10 mouse cellular contexts compared by ENCODE assay signal in the genomic region with DNA sequence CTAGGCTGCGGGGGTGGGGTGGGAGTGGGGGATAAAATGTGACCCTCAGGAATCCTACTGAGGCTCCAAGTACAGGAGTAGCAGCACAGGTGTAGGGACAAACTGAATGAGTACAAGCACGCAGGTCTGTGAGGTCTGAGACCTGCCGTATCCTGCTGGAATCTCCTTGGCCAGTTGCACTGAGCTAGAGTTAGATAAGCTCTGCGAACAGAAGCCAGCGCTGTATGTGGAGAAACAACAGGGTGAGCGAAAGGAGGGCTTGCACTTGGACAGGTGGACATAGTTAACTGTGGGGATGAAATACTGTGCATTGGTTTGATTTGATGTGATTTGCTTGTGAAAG. TPM values are rescaled to one million over a fixed set of nuclear protein-coding genes. Genes with fewer than 3 reads are reported as not detected.
DNase-seq lines count a peak whose midpoint lies in the region; ATAC-seq and TF ChIP-seq lines count a peak whose summit lies in the region.
"Had no signal": no experiment of that assay in that cellular context is flagged by ENCODE, and none has a peak within 500 bp of the region (broad histone marks: within the 10 kb centered on the region; RNA-seq: fewer than 3 reads in every experiment).

No protein-coding gene starts in this region.

- DNase-seq in kidney, postnatal 0 days (ENCODE audit: low spot score) = peak; percentile 8
- no peak for DNase-seq in kidney, postnatal 14 days
- peak; percentile 63 for DNase-seq in embryo, embryonic 10.5 days (ENCODE audit: low spot score)
- DNase-seq in spleen, adult 18-20 months = no peak
- no peak for DNase-seq in cerebellum, adult 8-10 months

- H3K27ac ChIP-seq in kidney, postnatal 0 days = no peak overlapping the region
- H3K27ac ChIP-seq in forebrain, embryonic 15.5 days (replicated peaks) = peak overlapping the region; percentile 96
- H3K27ac ChIP-seq in midbrain, embryonic 12.5 days (replicated peaks) = peak overlapping the region; percentile 84

- peak overlapping the region; percentile 49; the same call in 1 of the 2 replicates for H3K9ac ChIP-seq in kidney, postnatal 0 days (ENCODE audit: low read depth, low read length)
- peak overlapping the region; percentile 93 for H3K9ac ChIP-seq in forebrain, embryonic 15.5 days (replicated peaks)
- H3K9ac ChIP-seq in midbrain, embryonic 12.5 days (replicated peaks) = peak overlapping the region; percentile 78

- TF ChIP-seq CTCF in kidney, postnatal 0 days (IDR thresholded peaks at IDR 0.05; ENCODE audit: low read depth) = no peak

- peak overlapping the region; percentile 46 for H3K4me3 ChIP-seq in kidney, postnatal 0 days (replicated peaks; ENCODE audit: low read depth, low read length)
- peak overlapping the region; percentile 75 for H3K4me3 ChIP-seq in forebrain, embryonic 15.5 days
- H3K4me3 ChIP-seq in midbrain, embryonic 12.5 days = peak overlapping the region; percentile 72

- H3K36me3 ChIP-seq in kidney, postnatal 0 days (ENCODE audit: insufficient read depth, low read length) = no peaks in the 10 kb centered on the region
- H3K36me3 ChIP-seq in forebrain, embryonic 15.5 days = no peaks in the 10 kb centered on the region
- H3K36me3 ChIP-seq in midbrain, embryonic 12.5 days = no peaks in the 10 kb centered on the region

- peak overlapping the region; percentile 95 for H3K4me2 ChIP-seq in kidney, postnatal 0 days (ENCODE audit: low read length)
- peak overlapping the region; percentile 72 for H3K4me2 ChIP-seq in forebrain, embryonic 15.5 days (replicated peaks)
- H3K4me2 ChIP-seq in midbrain, embryonic 12.5 days (replicated peaks) = peak overlapping the region; percentile 66

- H3K27me3 ChIP-seq in kidney, postnatal 0 days (ENCODE audit: insufficient read depth, low read length) = peaks cover 19% of the 10 kb centered on the region
- no peaks in the 10 kb centered on the region for H3K27me3 ChIP-seq in forebrain, embryonic 15.5 days
- no peaks in the 10 kb centered on the region for H3K27me3 ChIP-seq in midbrain, embryonic 12.5 days

- H3K9me3 ChIP-seq in kidney, postnatal 0 days (replicated peaks; ENCODE audit: low read length) = no peaks in the 10 kb centered on the region
- H3K9me3 ChIP-seq in forebrain, embryonic 15.5 days = no peaks in the 10 kb centered on the region
- no peaks in the 10 kb centered on the region for H3K9me3 ChIP-seq in midbrain, embryonic 12.5 days

- 3% methylated on average over 6 of the region's 6 CpGs for WGBS in kidney, postnatal 0 days
- 0% methylated on average over 6 of the region's 6 CpGs for WGBS in forebrain, embryonic 15.5 days
- WGBS in midbrain, embryonic 12.5 days = under 1% methylated on average over 6 of the region's 6 CpGs

- ATAC-seq in kidney, postnatal 0 days (replicated peaks; ENCODE audit: low FRiP score, low read depth) = peak; percentile 61
- ATAC-seq in forebrain, embryonic 15.5 days (replicated peaks) = no peak
- no peak for ATAC-seq in midbrain, embryonic 12.5 days (ENCODE audit: low FRiP score, low read depth)
- ATAC-seq in erythroblast, adult 5-6 weeks (replicated peaks; ENCODE audit: low FRiP score, poor library complexity, severe bottlenecking) = no peak

- H3K4me1 ChIP-seq in kidney, postnatal 0 days (replicated peaks; ENCODE audit: insufficient read depth, low read length) = peaks cover 6% of the 10 kb centered on the region; the same call in 1 of the 2 replicates
- peaks cover 21% of the 10 kb centered on the region for H3K4me1 ChIP-seq in forebrain, embryonic 15.5 days
- peaks cover 5% of the 10 kb centered on the region; the same call in 1 of the 2 replicates for H3K4me1 ChIP-seq in midbrain, embryonic 12.5 days

RNA-seq across cellular contexts. Expression of gene St6gal2, which starts 1.0 kb away (rescaled TPM):
- 0.28 and 0.50 TPM in 2 replicates for polyA plus RNA-seq in kidney, postnatal 0 days (2015; fragmentation: Nextera tagmentation; extraction: Ambion mirVana)
- 25.1 and 25.5 TPM in 2 replicates for polyA plus RNA-seq in forebrain, embryonic 15.5 days (2015; fragmentation: Nextera tagmentation; extraction: Ambion mirVana)
- polyA plus RNA-seq in midbrain, embryonic 12.5 days (2016; fragmentation: Nextera tagmentation; extraction: Ambion mirVana) = 10.0 and 10.8 TPM in 2 replicates
- total RNA-seq in erythroblast, adult 5-6 weeks (2015; ENCODE audit: low replicate concordance) = not detected in 2 replicates
- total RNA-seq in erythroblast, adult 5-6 weeks (2017; ENCODE audit: low replicate concordance) = not detected in 2 replicates
- total RNA-seq: heart, postnatal 25 days had no signal
- polyA plus RNA-seq: testis, adult 2 months had no signal

Comparison
In these comparisons a context has a peak if more than half of its experiments do, and no peak if none do; other contexts are left out.
1. DNase-seq: peak in kidney, postnatal 0 days (single experiment) and embryo, embryonic 10.5 days (single experiment); none in kidney, postnatal 14 days (single experiment), spleen, adult 18-20 months (0 of 2) and cerebellum, adult 8-10 months (single experiment).
2. Peak in every context shown above with its lines, with median percentiles within 50 percentile points of each other: H3K4me2 ChIP-seq, H3K4me3 ChIP-seq and H3K9ac ChIP-seq.